Mouse (Mus musculus): ENCODE results near the gene Hrh1. TPM values are rescaled to one million over a fixed set of nuclear protein-coding genes. Genes with fewer than 3 reads are reported as not detected.

The Hrh1 gene
- polyA plus RNA-seq, 1 experiment, result 0.23 TPM

GRCm38 (mm10) chr6:114456255-114457042, 58.7 kb downstream of the Hrh1 start:
- 58% methylated on average over 12 of the region's 12 CpGs for WGBS

GRCm38 (mm10) chr6:114457299-114457698, 59.6 kb downstream of the Hrh1 start:
- no peak overlapping the region for H3K27ac ChIP-seq (ENCODE audit: insufficient read depth, low read depth, low read length)

More at GRCm38 (mm10) chr6:114456255-114457042, 58.7 kb downstream of the Hrh1 start:
- H3K27ac ChIP-seq (ENCODE audit: insufficient read depth, low read depth, low read length), result no peak overlapping the region
- H3K27me3 ChIP-seq (replicated peaks; ENCODE audit: control insufficient read depth, insufficient read depth, low read length), result no peaks in the 10 kb centered on the region
- no peaks in the 10 kb centered on the region for H3K36me3 ChIP-seq (ENCODE audit: control insufficient read depth, insufficient read depth, low read length)
- TF ChIP-seq CTCF (conservative IDR thresholded peaks at IDR 0.05; ENCODE audit: insufficient read depth, insufficient read length, low read depth, low read length), result no peak
- TF ChIP-seq POLR2A (IDR thresholded peaks at IDR 0.05; ENCODE audit: low read depth, low read length), result no peak
- H3K4me1 ChIP-seq (ENCODE audit: control insufficient read depth, insufficient read depth, low read length), result no peaks in the 10 kb centered on the region
- DNase-seq, result no peak
- no peak overlapping the region for H3K4me3 ChIP-seq (ENCODE audit: insufficient read depth, low read depth, low read length)

GRCm38 (mm10) chr6:114458191-114458590, 60.5 kb downstream of the Hrh1 start:
- 73% methylated on average over 5 of the region's 5 CpGs for WGBS
- no peaks in the 10 kb centered on the region for H3K4me1 ChIP-seq (ENCODE audit: control insufficient read depth, insufficient read depth, low read length)
- no peaks in the 10 kb centered on the region for H3K36me3 ChIP-seq (ENCODE audit: control insufficient read depth, insufficient read depth, low read length)
- no peak overlapping the region for H3K4me3 ChIP-seq (ENCODE audit: insufficient read depth, low read depth, low read length)
- no peak overlapping the region for H3K27ac ChIP-seq (ENCODE audit: insufficient read depth, low read depth, low read length)
- no peaks in the 10 kb centered on the region for H3K27me3 ChIP-seq (replicated peaks; ENCODE audit: control insufficient read depth, insufficient read depth, low read length)
- peak; percentile 4 for DNase-seq
- TF ChIP-seq CTCF (conservative IDR thresholded peaks at IDR 0.05; ENCODE audit: insufficient read depth, insufficient read length, low read depth, low read length) (no peak), POLR2A (IDR thresholded peaks at IDR 0.05; ENCODE audit: low read depth, low read length) (no peak)

More at GRCm38 (mm10) chr6:114457299-114457698, 59.6 kb downstream of the Hrh1 start:
- 88% methylated on average over 3 of the region's 3 CpGs for WGBS
- TF ChIP-seq POLR2A (IDR thresholded peaks at IDR 0.05; ENCODE audit: low read depth, low read length) (no peak), CTCF (conservative IDR thresholded peaks at IDR 0.05; ENCODE audit: insufficient read depth, insufficient read length, low read depth, low read length) (no peak)
- Histone ChIP-seq H3K4me3 (ENCODE audit: insufficient read depth, low read depth, low read length) (no peak overlapping the region), H3K27me3 (replicated peaks; ENCODE audit: control insufficient read depth, insufficient read depth, low read length) (no peaks in the 10 kb centered on the region), H3K36me3 (ENCODE audit: control insufficient read depth, insufficient read depth, low read length) (no peaks in the 10 kb centered on the region), H3K4me1 (ENCODE audit: control insufficient read depth, insufficient read depth, low read length) (no peaks in the 10 kb centered on the region)
- no peak for DNase-seq

- Histone ChIP-seq H3K4me3 (ENCODE audit: insufficient read depth, low read depth, low read length) (no peak overlapping the region), H3K27ac (ENCODE audit: insufficient read depth, low read depth, low read length) (no peak overlapping the region), H3K4me1 (ENCODE audit: control insufficient read depth, insufficient read depth, low read length) (no peaks in the 10 kb centered on the region), H3K36me3 (ENCODE audit: control insufficient read depth, insufficient read depth, low read length) (no peaks in the 10 kb centered on the region), H3K27me3 (replicated peaks; ENCODE audit: control insufficient read depth, insufficient read depth, low read length) (no peaks in the 10 kb centered on the region)
- WGBS, result 54% methylated on average over 2 of the region's 2 CpGs
- TF ChIP-seq CTCF (conservative IDR thresholded peaks at IDR 0.05; ENCODE audit: insufficient read depth, insufficient read length, low read depth, low read length) (no peak), POLR2A (IDR thresholded peaks at IDR 0.05; ENCODE audit: low read depth, low read length) (no peak)
- no peak for DNase-seq
Measured at GRCm38 (mm10) chr6:114459969-114460368, 62.2 kb downstream of the Hrh1 start.

GRCm38 (mm10) chr6:114461536-114461935, 63.8 kb downstream of the Hrh1 start:
- Histone ChIP-seq H3K36me3 (ENCODE audit: control insufficient read depth, insufficient read depth, low read length) (no peaks in the 10 kb centered on the region), H3K27ac (ENCODE audit: insufficient read depth, low read depth, low read length) (no peak overlapping the region), H3K4me3 (ENCODE audit: insufficient read depth, low read depth, low read length) (no peak overlapping the region), H3K27me3 (replicated peaks; ENCODE audit: control insufficient read depth, insufficient read depth, low read length) (no peaks in the 10 kb centered on the region), H3K4me1 (ENCODE audit: control insufficient read depth, insufficient read depth, low read length) (no peaks in the 10 kb centered on the region)
- TF ChIP-seq CTCF (conservative IDR thresholded peaks at IDR 0.05; ENCODE audit: insufficient read depth, insufficient read length, low read depth, low read length), result no peak; the same call in 1 of the 2 replicates
- no peak for TF ChIP-seq POLR2A (IDR thresholded peaks at IDR 0.05; ENCODE audit: low read depth, low read length)
- peak; percentile 20 for DNase-seq

- Histone ChIP-seq H3K27ac (ENCODE audit: insufficient read depth, low read depth, low read length) (no peak overlapping the region), H3K36me3 (ENCODE audit: control insufficient read depth, insufficient read depth, low read length) (no peaks in the 10 kb centered on the region), H3K4me3 (ENCODE audit: insufficient read depth, low read depth, low read length) (no peak overlapping the region), H3K27me3 (replicated peaks; ENCODE audit: control insufficient read depth, insufficient read depth, low read length) (no peaks in the 10 kb centered on the region), H3K4me1 (ENCODE audit: control insufficient read depth, insufficient read depth, low read length) (no peaks in the 10 kb centered on the region)
- WGBS, result 19% methylated on average over 4 of the region's 4 CpGs
- peak; percentile 34 for TF ChIP-seq CTCF (conservative IDR thresholded peaks at IDR 0.05; ENCODE audit: insufficient read depth, insufficient read length, low read depth, low read length)
- TF ChIP-seq POLR2A (IDR thresholded peaks at IDR 0.05; ENCODE audit: low read depth, low read length), result no peak
- peak; percentile 7 for DNase-seq
Measured at GRCm38 (mm10) chr6:114462747-114463146, 65.0 kb downstream of the Hrh1 start.

- H3K4me1 ChIP-seq (ENCODE audit: control insufficient read depth, insufficient read depth, low read length), result no peaks in the 10 kb centered on the region
- no peak overlapping the region for H3K4me3 ChIP-seq (ENCODE audit: insufficient read depth, low read depth, low read length)
- no peaks in the 10 kb centered on the region for H3K36me3 ChIP-seq (ENCODE audit: control insufficient read depth, insufficient read depth, low read length)
- H3K27ac ChIP-seq (ENCODE audit: insufficient read depth, low read depth, low read length), result no peak overlapping the region
- no peaks in the 10 kb centered on the region for H3K27me3 ChIP-seq (replicated peaks; ENCODE audit: control insufficient read depth, insufficient read depth, low read length)
- TF ChIP-seq CTCF (conservative IDR thresholded peaks at IDR 0.05; ENCODE audit: insufficient read depth, insufficient read length, low read depth, low read length) (no peak), POLR2A (IDR thresholded peaks at IDR 0.05; ENCODE audit: low read depth, low read length) (no peak)
- 30% methylated on average over 5 of the region's 5 CpGs for WGBS
- DNase-seq, result no peak
Measured at GRCm38 (mm10) chr6:114473541-114473940, 75.8 kb downstream of the Hrh1 start.

All from kidney, adult 2 months (tissue).